5 mouse cellular contexts compared by ENCODE assay signal in the genomic region with DNA sequence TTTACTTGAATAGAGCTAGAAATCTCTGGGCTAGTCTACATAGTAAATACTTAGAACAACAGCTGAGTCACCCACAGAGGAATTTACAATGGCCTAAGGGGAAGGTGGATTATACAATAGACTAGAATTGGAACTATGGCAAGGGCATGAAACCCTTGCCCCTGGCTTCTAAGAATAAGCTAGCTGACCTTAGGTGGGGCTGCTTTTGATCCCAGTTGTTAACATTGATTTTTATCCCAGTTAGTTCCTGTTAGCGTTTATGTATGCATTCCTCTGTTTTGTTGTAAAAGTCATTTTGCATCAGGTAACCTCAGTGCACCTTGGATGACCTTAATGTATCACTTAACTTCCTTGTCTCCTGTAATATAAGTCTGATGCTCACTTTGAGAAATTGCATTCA.
A peak's percentile ranks its signal among the peaks of the same experiment; 100 is the strongest.
DNase-seq lines count a peak whose midpoint lies in the region; ATAC-seq and TF ChIP-seq lines count a peak whose summit lies in the region.
"Not testable (repeated sequence)": the region's sequence is repeated elsewhere in the genome, so short reads cannot be mapped to it uniquely, and the experiment has no call there.

No protein-coding gene starts in this region.

- TF ChIP-seq CTCF in Patski (IDR thresholded peaks at IDR 0.05), result not testable (repeated sequence)

- CTCF ChIA-PET in Patski (lab: Charles Lee), result interaction anchor here (0.8 to 2.6 kb wide), 4 partner anchors 11 to 230 kb away, joined by 3 to 12 read pairs (median 4); no protein-coding TSS in a partner anchor

- ATAC-seq in Patski, result peak; percentile 26

- H3K27me3 ChIP-seq in Patski, result not testable (repeated sequence)

- in situ Hi-C loops in Patski (cut with MboI; ENCODE audit: low pct_unique_long_range_greater_than_20kb), result not testable (repeated sequence)

- POLR2A ChIA-PET in Patski (lab: Charles Lee), result not testable (repeated sequence)

- DNase-seq in ES-CJ7 (ENCODE audit: low read depth, low spot score) (peak; percentile 37), R1 (ENCODE audit: low read depth, low spot score) (peak; percentile 65), ZHBTc4 (ENCODE audit: low read depth, low spot score) (peak; percentile 57)
- peak; percentile 40 for DNase-seq in Muller cell, postnatal 12 days (ENCODE audit: inconsistent ontology term)
- not testable (repeated sequence) for DNase-seq in Patski (ENCODE audit: low read depth, low spot score)
